Mouse (Mus musculus): ENCODE results near the gene Hist1h2ac. TPM values are rescaled to one million over a fixed set of nuclear protein-coding genes. Genes with fewer than 3 reads are reported as not detected.

Hist1h2ac gene
- polyA plus RNA-seq, 1 experiment: 1.2 TPM

GRCm38 (mm10) chr13:23682623-23682946, 1.2 kb downstream of the Hist1h2ac start:
- DNase-seq (ENCODE audit: low read depth, low spot score): no peak
- WGBS: 67% methylated on average over 1 of the region's 1 CpGs

- 87% methylated on average over 6 of the region's 6 CpGs for WGBS
- no peak for DNase-seq (ENCODE audit: low read depth, low spot score)
These were observed 1.7 kb downstream of the Hist1h2ac start for GRCm38 (mm10) chr13:23681990-23682582.

GRCm38 (mm10) chr13:23662536-23662935, 21.2 kb downstream of the Hist1h2ac start:
- WGBS: 63% methylated on average over 3 of the region's 3 CpGs
- DNase-seq (ENCODE audit: low read depth, low spot score): no peak

GRCm38 (mm10) chr13:23659636-23660366, 23.9 kb downstream of the Hist1h2ac start:
- WGBS: 62% methylated on average over 6 of the region's 6 CpGs
- no peak for DNase-seq (ENCODE audit: low read depth, low spot score)

Other genes with a start within 250 kb of the Hist1h2ac start
- gene Btn1a1, start 218.0 kb downstream of the Hist1h2ac start, polyA plus RNA-seq (2012; rRNA removed): 0.07 and 0.17 TPM in 2 replicates
- gene Btn2a2, start 195.1 kb downstream of the Hist1h2ac start, polyA plus RNA-seq (2012; rRNA removed): 0.09 TPM in 1 of 2 replicates, not detected in the other
- 27.9 and 42.9 TPM in 2 replicates for gene Hist1h4h, start 152.9 kb downstream of the Hist1h2ac start, polyA plus RNA-seq (2012; rRNA removed)
- 64.4 and 250 TPM in 2 replicates for gene Hist1h2af, start 150.0 kb downstream of the Hist1h2ac start, polyA plus RNA-seq (2012; rRNA removed)
- 30.9 and 39.2 TPM in 2 replicates for gene Hist1h3g, start 148.5 kb downstream of the Hist1h2ac start, polyA plus RNA-seq (2012; rRNA removed)
- 5.2 and 6.8 TPM in 2 replicates for gene Hist1h2bh, start 140.6 kb downstream of the Hist1h2ac start, polyA plus RNA-seq (2012; rRNA removed)
- gene Hist1h3f, start 139.9 kb downstream of the Hist1h2ac start, polyA plus RNA-seq (2012; rRNA removed): 5.9 and 7.1 TPM in 2 replicates
- gene Hist1h4f, start 132.3 kb downstream of the Hist1h2ac start, polyA plus RNA-seq (2012; rRNA removed): 27.0 and 31.0 TPM in 2 replicates
- 0.40 and 0.43 TPM in 2 replicates for gene Hist1h1d, start 130.7 kb downstream of the Hist1h2ac start, polyA plus RNA-seq (2012; rRNA removed)
- gene Hist1h3e, start 121.6 kb downstream of the Hist1h2ac start, polyA plus RNA-seq (2012; rRNA removed): 29.4 and 30.0 TPM in 2 replicates
- gene Hist1h2ae, start 112.7 kb downstream of the Hist1h2ac start, polyA plus RNA-seq (2012; rRNA removed): 8.9 and 10.5 TPM in 2 replicates
- 29.0 and 42.0 TPM in 2 replicates for gene Hist1h2bg, start 112.6 kb downstream of the Hist1h2ac start, polyA plus RNA-seq (2012; rRNA removed)
- 9.1 and 18.1 TPM in 2 replicates for gene Hist1h2bf, start 109.8 kb downstream of the Hist1h2ac start, polyA plus RNA-seq (2012; rRNA removed)
- gene Hist1h2ad, start 109.6 kb downstream of the Hist1h2ac start, polyA plus RNA-seq (2012; rRNA removed): 3.6 and 7.5 TPM in 2 replicates
- 9.5 and 13.9 TPM in 2 replicates for gene Hist1h3d, start 108.2 kb downstream of the Hist1h2ac start, polyA plus RNA-seq (2012; rRNA removed)
- 13.6 and 13.7 TPM in 2 replicates for gene Hist1h4d, start 102.3 kb downstream of the Hist1h2ac start, polyA plus RNA-seq (2012; rRNA removed)
- 1.9 and 2.5 TPM in 2 replicates for gene Hist1h2be, start 62.8 kb downstream of the Hist1h2ac start, polyA plus RNA-seq (2012; rRNA removed)
- gene Hist1h1e, start 61.4 kb downstream of the Hist1h2ac start, polyA plus RNA-seq (2012; rRNA removed): 2.7 and 3.1 TPM in 2 replicates
- gene Hist1h2bc, start 251 bp upstream of the Hist1h2ac start, polyA plus RNA-seq (2012; rRNA removed): 279 and 296 TPM in 2 replicates
- gene Hist1h1t, start 11.9 kb upstream of the Hist1h2ac start, polyA plus RNA-seq (2012; rRNA removed): not detected in 2 replicates
- 16.9 and 21.6 TPM in 2 replicates for gene Hist1h4c, start 14.5 kb upstream of the Hist1h2ac start, polyA plus RNA-seq (2012; rRNA removed)
- 6.3 and 7.7 TPM in 2 replicates for gene Hfe, start 26.9 kb upstream of the Hist1h2ac start, polyA plus RNA-seq (2012; rRNA removed)
- 50.3 and 59.2 TPM in 2 replicates for gene Hist1h1c, start 54.9 kb upstream of the Hist1h2ac start, polyA plus RNA-seq (2012; rRNA removed)
- gene Hist1h3c, start 61.7 kb upstream of the Hist1h2ac start, polyA plus RNA-seq (2012; rRNA removed): 19.7 and 24.7 TPM in 2 replicates
- gene Hist1h2bb, start 62.8 kb upstream of the Hist1h2ac start, polyA plus RNA-seq (2012; rRNA removed): 13.5 and 18.0 TPM in 2 replicates
- 17.4 and 19.2 TPM in 2 replicates for gene Hist1h2ab, start 67.2 kb upstream of the Hist1h2ac start, polyA plus RNA-seq (2012; rRNA removed)
- gene Hist1h3b, start 68.3 kb upstream of the Hist1h2ac start, polyA plus RNA-seq (2012; rRNA removed): 22.1 and 33.6 TPM in 2 replicates
- 18.1 and 21.3 TPM in 2 replicates for gene Hist1h4b, start 73.1 kb upstream of the Hist1h2ac start, polyA plus RNA-seq (2012; rRNA removed)
- 13.1 and 21.1 TPM in 2 replicates for gene Hist1h4a, start 77.3 kb upstream of the Hist1h2ac start, polyA plus RNA-seq (2012; rRNA removed)
- gene Hist1h3a, start 78.4 kb upstream of the Hist1h2ac start, polyA plus RNA-seq (2012; rRNA removed): 16.1 and 17.5 TPM in 2 replicates
- 1.3 and 1.4 TPM in 2 replicates for gene Hist1h1a, start 79.7 kb upstream of the Hist1h2ac start, polyA plus RNA-seq (2012; rRNA removed)
- gene Trim38, start 86.0 kb upstream of the Hist1h2ac start, polyA plus RNA-seq (2012; rRNA removed): 0.71 and 4.1 TPM in 2 replicates
- gene Slc17a2, start 123.0 kb upstream of the Hist1h2ac start, polyA plus RNA-seq (2012; rRNA removed): 0.07 TPM in 1 of 2 replicates, not detected in the other
- not detected in 2 replicates for gene Slc17a3, start 155.5 kb upstream of the Hist1h2ac start, polyA plus RNA-seq (2012; rRNA removed)
- not detected in 2 replicates for gene Slc17a1, start 183.8 kb upstream of the Hist1h2ac start, polyA plus RNA-seq (2012; rRNA removed)
- 29.5 and 45.4 TPM in 2 replicates for gene Slc17a4, start 231.1 kb upstream of the Hist1h2ac start, polyA plus RNA-seq (2012; rRNA removed)